Comparison of ENCODE assay signal across 17 mouse cellular contexts in the genomic region with DNA sequence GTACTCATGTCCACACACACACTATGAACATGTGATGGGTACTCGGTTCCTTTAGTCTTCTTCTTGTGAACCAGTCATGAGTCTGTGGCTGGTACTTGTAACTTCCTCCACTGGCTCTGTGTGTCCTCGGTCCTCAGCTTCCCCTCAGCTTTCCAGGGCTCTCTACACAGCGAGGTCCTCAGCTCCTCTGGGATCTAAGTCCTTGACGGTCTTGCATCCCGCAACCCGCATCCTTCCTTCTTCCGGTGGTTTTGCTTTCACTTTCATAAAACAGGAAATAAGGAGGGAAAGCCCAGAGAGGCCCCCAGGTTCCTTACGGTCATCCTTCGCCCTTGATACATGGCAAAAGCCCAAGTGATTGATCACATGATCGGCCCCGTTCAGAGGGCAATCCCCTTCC. TPM values are rescaled to one million over a fixed set of nuclear protein-coding genes. Genes with fewer than 3 reads are reported as not detected.
A peak's percentile ranks its signal among the peaks of the same experiment; 100 is the strongest.
DNase-seq lines count a peak whose midpoint lies in the region; ATAC-seq and TF ChIP-seq lines count a peak whose summit lies in the region.
"Had no signal": no experiment of that assay in that cellular context is flagged by ENCODE, and none has a peak within 500 bp of the region (broad histone marks: within the 10 kb centered on the region; RNA-seq: fewer than 3 reads in every experiment).

No protein-coding gene starts in this region.

- H3K4me2 ChIP-seq in hindbrain, embryonic 12.5 days (replicated peaks) = no peak overlapping the region
- H3K4me2 ChIP-seq: embryonic facial prominence, embryonic 12.5 days; forebrain, embryonic 12.5 days; limb, embryonic 15.5 days had no signal

- TF ChIP-seq CTCF in gastrocnemius, adult 2 months (IDR thresholded peaks at IDR 0.05) = no peak
- TF ChIP-seq CTCF in lung, adult 2 months (IDR thresholded peaks at IDR 0.05; ENCODE audit: insufficient read depth, low read length) = no peak

- no peaks in the 10 kb centered on the region for H3K27me3 ChIP-seq in hindbrain, embryonic 12.5 days
- H3K27me3 ChIP-seq: embryonic facial prominence, embryonic 12.5 days; forebrain, embryonic 12.5 days; limb, embryonic 15.5 days had no signal

- 48% methylated on average over 11 of the region's 11 CpGs for WGBS in lung, adult 2 months
- WGBS in hindbrain, embryonic 12.5 days = 91% methylated on average over 11 of the region's 11 CpGs

- no peak overlapping the region for H3K27ac ChIP-seq in gastrocnemius, adult 2 months
- no peak overlapping the region for H3K27ac ChIP-seq in hindbrain, embryonic 12.5 days
- H3K27ac ChIP-seq: embryonic facial prominence, embryonic 12.5 days; forebrain, embryonic 12.5 days; limb, embryonic 15.5 days had no signal

- peaks cover 3% of the 10 kb centered on the region; the same call in 1 of the 2 replicates for H3K4me1 ChIP-seq in lung, adult 2 months (ENCODE audit: control insufficient read depth, insufficient read depth, low read length)
- no peaks in the 10 kb centered on the region for H3K4me1 ChIP-seq in hindbrain, embryonic 12.5 days
- H3K4me1 ChIP-seq: embryonic facial prominence, embryonic 12.5 days; forebrain, embryonic 12.5 days; limb, embryonic 15.5 days had no signal

- no peaks in the 10 kb centered on the region for H3K9me3 ChIP-seq in hindbrain, embryonic 12.5 days (replicated peaks)
- H3K9me3 ChIP-seq: embryonic facial prominence, embryonic 12.5 days; forebrain, embryonic 12.5 days; limb, embryonic 15.5 days had no signal

- H3K36me3 ChIP-seq in hindbrain, embryonic 12.5 days = no peaks in the 10 kb centered on the region
- H3K36me3 ChIP-seq: embryonic facial prominence, embryonic 12.5 days; forebrain, embryonic 12.5 days; limb, embryonic 15.5 days had no signal

- peak; percentile 60 for ATAC-seq in common myeloid progenitor, adult 5-6 weeks (replicated peaks; ENCODE audit: low read depth, poor library complexity, severe bottlenecking)
- ATAC-seq in megakaryocyte-erythroid progenitor cell, adult 5-6 weeks (replicated peaks; ENCODE audit: low FRiP score, low TSS enrichment, poor library complexity, severe bottlenecking) = 0 out of 2 replicates have a peak, but pooled peaks have one; percentile 13
- no peak for ATAC-seq in hindbrain, embryonic 12.5 days (ENCODE audit: low FRiP score)

- DNase-seq in gastrocnemius, adult 2 months = no peak
- DNase-seq in gastrocnemius, postnatal 14 days = no peak
- DNase-seq in lung, adult 2 months = no peak
- no peak for DNase-seq in lung, postnatal 4 days
- DNase-seq in yolk sac, embryonic 10.5 days (ENCODE audit: low spot score) = no peak
- DNase-seq: adrenal gland, adult 2 months; cerebellum, adult 2 months; gastrocnemius, postnatal 10 days; heart, postnatal 4 days; midbrain, embryonic 14.5 days; right cerebral cortex, adult 18-20 months had no signal

- intact Hi-C loops in gastrocnemius, adult 2 months (cut with DNase I) = no loop called here
- intact Hi-C loops in gastrocnemius, postnatal 14 days (cut with DNase I; ENCODE audit: low total_unique reads) = no loop called here

- TF ChIP-seq POLR2A in lung, adult 2 months (IDR thresholded peaks at IDR 0.05; ENCODE audit: borderline replicate concordance, extremely low read depth, low read depth, low read length) = no peak

- peak overlapping the region; percentile 25 for H3K4me3 ChIP-seq in gastrocnemius, adult 2 months
- H3K4me3 ChIP-seq in lung, adult 2 months (replicated peaks; ENCODE audit: extremely low read depth, low read depth, low read length) = peak overlapping the region; percentile 48
- H3K4me3 ChIP-seq in hindbrain, embryonic 12.5 days = no peak overlapping the region
- H3K4me3 ChIP-seq: embryonic facial prominence, embryonic 12.5 days; forebrain, embryonic 12.5 days; limb, embryonic 15.5 days had no signal

- H3K9ac ChIP-seq in hindbrain, embryonic 12.5 days = no peak overlapping the region
- H3K9ac ChIP-seq: embryonic facial prominence, embryonic 12.5 days; forebrain, embryonic 12.5 days; limb, embryonic 15.5 days had no signal

RNA-seq across cellular contexts. Expression of gene Tagap, which starts 28.7 kb away (rescaled TPM):
- 1 to 10 TPM; 2.3 to 2.4 TPM for total RNA-seq in gastrocnemius, adult 2 months (2021)
- total RNA-seq in gastrocnemius, postnatal 14 days (2021) = 1 to 10 TPM; 1.4 TPM
- 2.6 and 3.5 TPM in 2 replicates for polyA plus RNA-seq in lung, adult 2 months (2012; rRNA removed)
- total RNA-seq in common myeloid progenitor, adult 5-6 weeks (2017) = 10.1 and 12.4 TPM in 2 replicates
- 6.7 TPM in 1 of 2 replicates, not detected in the other for total RNA-seq in megakaryocyte-erythroid progenitor cell, adult 5-6 weeks (2014; fragmentation: Nextera tagmentation)
- total RNA-seq in megakaryocyte-erythroid progenitor cell, adult 5-6 weeks (2017) = 1.8 and 4.0 TPM in 2 replicates
- 0.26 and 0.63 TPM in 2 replicates for polyA plus RNA-seq in hindbrain, embryonic 12.5 days (2016; fragmentation: Nextera tagmentation; extraction: Ambion mirVana)

RNA-seq across cellular contexts. Expression of gene Rsph3a, which starts 48.3 kb away (rescaled TPM):
- total RNA-seq in gastrocnemius, adult 2 months (2021) = 10 to 100 TPM; 22.1 to 23.7 TPM
- 10 to 100 TPM; 19.6 to 20.1 TPM for total RNA-seq in gastrocnemius, postnatal 14 days (2021)
- 76.2 and 115 TPM in 2 replicates for polyA plus RNA-seq in lung, adult 2 months (2012; rRNA removed)
- total RNA-seq in common myeloid progenitor, adult 5-6 weeks (2017) = 20.1 and 32.4 TPM in 2 replicates
- 43.0 and 50.2 TPM in 2 replicates for total RNA-seq in megakaryocyte-erythroid progenitor cell, adult 5-6 weeks (2014; fragmentation: Nextera tagmentation)
- total RNA-seq in megakaryocyte-erythroid progenitor cell, adult 5-6 weeks (2017) = 59.1 and 67.3 TPM in 2 replicates
- 63.8 and 77.0 TPM in 2 replicates for polyA plus RNA-seq in hindbrain, embryonic 12.5 days (2016; fragmentation: Nextera tagmentation; extraction: Ambion mirVana)
